Mouse (Mus musculus) testis, adult 2 months (tissue): Measurements from ENCODE around the gene Rpl11.

Source experiments
- CTCF ChIP-seq: fragments of 200-500 bp; IDR thresholded peaks from 2 replicates; pipeline ENCODE4 v1.5.1; 2012; ENCODE audit warnings: low read depth, mild to moderate bottlenecking, inconsistent platforms, low read length, moderate library complexity; ENCODE audit not compliant: control insufficient read depth, insufficient read depth, insufficient replicate concordance
- POLR2A ChIP-seq: fragments of 200-500 bp; IDR thresholded peaks from 2 replicates; pipeline ENCODE4 v1.6.1; 2012; ENCODE audit warnings: low read depth, mild to moderate bottlenecking, inconsistent platforms, low read length, moderate library complexity; ENCODE audit not compliant: control insufficient read depth

DNA sequence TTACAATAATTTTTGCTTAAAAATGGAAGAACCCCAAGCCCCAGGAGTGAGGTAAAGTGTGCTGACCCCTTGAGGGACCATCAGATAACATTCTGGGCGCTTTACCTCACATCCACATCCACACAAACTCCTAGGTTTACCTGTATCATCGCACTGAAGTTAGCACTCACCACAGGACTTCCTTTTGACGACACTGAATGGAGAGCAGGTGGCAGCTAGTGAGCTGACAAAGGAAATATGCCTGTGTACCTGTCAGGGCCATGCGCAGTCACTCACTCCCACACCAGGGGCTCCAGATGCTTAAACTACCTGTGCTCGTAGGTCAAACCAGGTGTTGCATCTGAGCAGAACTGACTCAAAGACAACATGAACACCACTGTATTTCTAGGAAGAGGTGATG is 8.1 kb downstream of the Rpl11 start:
- TF ChIP-seq CTCF (no peak), POLR2A (no peak)
